Mouse (Mus musculus) brain, embryonic 14.5 days (tissue): Measurements from ENCODE around the gene Ppfibp2.

Experiments
- CTCF ChIP-seq: fragments of 200-500 bp; IDR thresholded peaks from 2 replicates; pipeline ENCODE4 v1.5.1; 2012; ENCODE audit warnings: inconsistent platforms, mild to moderate bottlenecking, moderate library complexity, borderline replicate concordance; ENCODE audit not compliant: insufficient read depth, insufficient read length; ENCODE audit errors: extremely low read depth
- POLR2A ChIP-seq: fragments of 200-500 bp; IDR thresholded peaks from 2 replicates; pipeline ENCODE4 v1.6.1; 2012; ENCODE audit warnings: mild to moderate bottlenecking, inconsistent platforms, borderline replicate concordance; ENCODE audit not compliant: poor library complexity, insufficient read depth, insufficient read length, severe bottlenecking; ENCODE audit errors: extremely low read depth

- TF ChIP-seq POLR2A (no peak), CTCF (no peak)
Observed at GRCm38 (mm10) chr7:107756748-107757147, 161.7 kb downstream of the Ppfibp2 start.
